Mouse (Mus musculus) liver, postnatal 0 days (tissue): ENCODE data around the gene Oprl1.

Experiments used
- CTCF ChIP-seq: sonication (generic); IDR thresholded peaks from 2 replicates; pipeline ENCODE4 v1.5.1; 2016; ENCODE audit warnings: antibody characterized with exemption, low read depth
- EP300 ChIP-seq: IDR thresholded peaks from 2 replicates; pipeline ENCODE4 v1.6.1; 2016; ENCODE audit warnings: antibody characterized with exemption, low read depth, mild to moderate bottlenecking

GRCm38 (mm10) chr2:181720061-181720460, 5.2 kb downstream of the Oprl1 start:
- TF ChIP-seq EP300 (no peak), CTCF (no peak)
